Mouse (Mus musculus) testis, postnatal 10 days (tissue): Measurements from ENCODE around the gene Gm28891.
"Not testable (repeated sequence)": the region's sequence is repeated elsewhere in the genome, so short reads cannot be mapped to it uniquely, and the experiment has no call there.

Experiments
- DNase-seq: peaks from one replicate; pipeline ENCODE4 v3.0.0; 2021; ENCODE audit warnings: low spot score

Gm28891 gene

DNA sequence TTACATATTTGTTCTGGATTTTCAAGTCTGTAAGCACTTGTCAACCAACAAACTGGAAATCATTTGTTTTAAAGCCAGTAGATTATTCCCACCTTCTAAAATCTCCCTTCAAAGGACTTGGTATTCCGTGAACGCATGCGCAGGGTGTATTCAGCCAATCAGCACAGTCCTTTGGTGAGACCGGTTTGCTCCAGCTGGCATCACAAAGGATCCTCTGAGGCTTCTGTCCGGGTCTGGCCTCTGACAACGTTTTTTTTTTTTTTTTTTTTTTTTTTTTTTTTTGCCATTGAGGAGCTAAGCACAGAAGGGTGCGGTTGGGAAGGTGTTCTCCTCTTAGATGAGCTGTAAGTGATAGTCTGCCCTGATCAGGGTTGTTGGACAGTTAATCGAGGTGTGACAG is at the start of gene Gm28891:
Gm28891 (plus strand) TSS at position 301 of the 400 bp plus-strand sequence.
- not testable (repeated sequence) for DNase-seq
